Mouse (Mus musculus): ENCODE measurements at regions not wholly inside any gene's neighbourhood (a gene's known extent, or its start where the extent isn't known, plus 50 kb on each side); places are given as distances from the start of the nearest gene placed in this dataset.
A peak's percentile ranks its signal among the peaks of the same experiment; 100 is the strongest.

DNA sequence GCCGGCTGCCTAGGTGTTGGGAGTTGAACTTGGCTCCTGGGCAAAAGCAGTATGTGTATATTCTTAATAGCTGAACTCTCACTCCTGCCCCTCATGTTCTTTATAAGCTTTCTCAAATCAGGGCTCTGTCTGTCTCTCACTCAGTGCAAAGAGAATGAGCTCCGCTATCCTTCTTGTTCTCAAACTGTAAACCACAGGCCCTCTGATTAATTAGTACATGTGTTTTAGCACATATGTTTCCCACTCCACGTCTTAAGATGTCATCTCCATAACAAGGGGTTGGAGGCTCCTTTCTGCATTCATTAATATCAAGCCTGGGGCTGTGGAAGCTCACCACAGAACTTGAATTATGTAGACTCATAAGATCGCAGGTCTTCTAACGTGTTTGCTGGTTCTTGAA, 104.7 kb downstream of the Nsun3 start:
- no peak overlapping the region for H3K27ac ChIP-seq (replicated peaks)
- no peak overlapping the region for H3K9ac ChIP-seq
- H3K4me2 ChIP-seq (replicated peaks), result no peak overlapping the region
- H3K4me3 ChIP-seq (replicated peaks), result no peak overlapping the region
- no peaks in the 10 kb centered on the region for H3K36me3 ChIP-seq
- ATAC-seq (ENCODE audit: insufficient number of reproducible peaks, low FRiP score, low TSS enrichment, low read depth), result no peak
- no peaks in the 10 kb centered on the region for H3K4me1 ChIP-seq
- H3K27me3 ChIP-seq, result no peaks in the 10 kb centered on the region
- WGBS, result 63% methylated on average over 5 of the region's 5 CpGs
- no peaks in the 10 kb centered on the region for H3K9me3 ChIP-seq (replicated peaks)

DNA sequence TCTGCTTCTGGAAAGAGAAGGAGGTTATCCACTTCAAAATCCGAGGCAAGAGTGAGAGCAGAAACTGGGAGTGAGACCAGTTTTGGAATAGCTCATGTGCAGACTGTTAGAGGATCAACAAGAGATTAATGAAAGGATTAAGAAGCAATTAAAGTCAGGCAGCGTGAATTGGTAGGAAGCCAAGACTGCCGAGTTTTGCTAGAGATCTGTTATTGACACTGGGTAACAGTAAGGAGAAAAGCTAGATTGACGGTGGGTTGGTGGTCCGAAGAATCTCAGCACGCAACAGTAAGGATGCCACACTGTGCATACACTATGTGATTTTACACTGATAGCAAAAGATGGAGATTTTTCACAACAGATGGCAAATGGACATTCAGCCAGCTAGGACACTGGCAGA, 109.8 kb downstream of the Nsun3 start:
- WGBS, result 71% methylated on average over 6 of the region's 6 CpGs
- Histone ChIP-seq H3K36me3 (no peaks in the 10 kb centered on the region), H3K9ac (no peak overlapping the region), H3K9me3 (replicated peaks) (no peaks in the 10 kb centered on the region), H3K27ac (replicated peaks) (no peak overlapping the region), H3K4me1 (no peaks in the 10 kb centered on the region), H3K27me3 (no peaks in the 10 kb centered on the region), H3K4me3 (replicated peaks) (no peak overlapping the region), H3K4me2 (replicated peaks) (no peak overlapping the region)
- ATAC-seq (ENCODE audit: insufficient number of reproducible peaks, low FRiP score, low TSS enrichment, low read depth), result no peak

DNA sequence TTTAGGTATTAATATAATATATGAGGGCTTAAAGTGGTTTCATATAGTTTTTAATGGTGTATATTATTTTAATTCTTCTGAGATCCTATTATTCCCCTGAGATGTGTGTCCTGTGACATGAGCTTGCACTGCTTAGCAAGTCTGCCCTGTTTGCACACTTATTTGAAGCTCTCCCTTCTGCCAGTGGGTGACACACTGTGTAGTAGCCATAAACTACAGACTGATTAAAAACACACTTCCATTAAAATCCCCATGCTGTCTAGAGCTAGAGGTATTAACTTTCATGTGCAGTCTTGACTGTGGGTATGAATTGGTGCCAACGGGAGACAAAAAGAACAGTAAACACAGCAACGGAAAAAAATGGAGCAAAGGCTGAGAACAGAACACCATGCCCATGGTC, 129.2 kb downstream of the Nsun3 start:
- H3K4me2 ChIP-seq (replicated peaks), result no peak overlapping the region
- no peaks in the 10 kb centered on the region for H3K9me3 ChIP-seq (replicated peaks)
- 60% methylated on average over 2 of the region's 2 CpGs for WGBS
- H3K27me3 ChIP-seq, result no peaks in the 10 kb centered on the region
- no peaks in the 10 kb centered on the region for H3K36me3 ChIP-seq
- H3K9ac ChIP-seq, result no peak overlapping the region
- H3K4me3 ChIP-seq (replicated peaks), result no peak overlapping the region
- ATAC-seq (ENCODE audit: insufficient number of reproducible peaks, low FRiP score, low TSS enrichment, low read depth), result no peak
- H3K4me1 ChIP-seq, result no peaks in the 10 kb centered on the region
- no peak overlapping the region for H3K27ac ChIP-seq (replicated peaks)

DNA sequence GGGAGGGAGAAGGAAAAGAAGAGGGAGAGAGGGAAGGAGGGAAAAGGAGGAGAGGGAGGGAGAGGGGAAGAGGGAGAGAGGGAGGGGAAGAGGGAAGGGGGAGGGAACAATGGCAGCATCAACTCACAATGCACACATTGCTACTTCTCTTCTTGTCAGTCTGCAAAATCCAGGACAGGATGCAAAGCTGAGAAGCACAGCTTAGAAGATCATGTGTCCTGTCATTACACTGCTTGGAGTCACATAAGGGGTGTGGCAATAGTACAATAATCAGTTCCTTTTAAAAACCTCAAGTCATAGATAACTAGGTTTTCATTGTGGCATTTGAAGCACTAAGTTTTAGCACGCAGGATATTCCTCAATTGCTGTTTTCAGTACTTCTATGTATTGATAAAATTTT, 132.2 kb downstream of the Nsun3 start:
- no peak for ATAC-seq (ENCODE audit: insufficient number of reproducible peaks, low FRiP score, low TSS enrichment, low read depth)
- 79% methylated on average over 1 of the region's 1 CpGs for WGBS

DNA sequence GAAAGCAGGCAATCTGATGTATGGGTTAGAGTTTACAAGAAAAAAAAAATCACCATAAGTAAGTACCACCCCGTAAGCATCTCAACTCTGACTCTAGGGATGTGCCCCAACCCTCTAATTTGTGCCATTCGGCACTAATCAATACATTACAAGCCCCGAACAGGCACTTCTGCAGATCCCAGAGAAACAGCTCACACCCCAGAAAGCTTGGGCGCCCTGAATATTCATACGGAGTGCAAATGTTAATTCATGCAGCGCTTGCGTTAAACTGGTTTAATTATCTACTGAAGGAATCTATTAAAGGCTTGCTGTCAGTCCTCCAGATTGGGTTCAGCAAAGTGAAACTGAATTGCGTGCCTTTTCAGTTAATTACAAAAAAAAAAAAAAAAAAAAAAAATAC, 132.8 kb downstream of the Nsun3 start:
- H3K4me2 ChIP-seq (replicated peaks), result peak overlapping the region; percentile 36
- ATAC-seq (ENCODE audit: insufficient number of reproducible peaks, low FRiP score, low TSS enrichment, low read depth), result no peak
- WGBS, result 29% methylated on average over 8 of the region's 8 CpGs

More for the DNA sequence above, 132.2 kb downstream of the Nsun3 start:
- no peaks in the 10 kb centered on the region for H3K36me3 ChIP-seq
- H3K4me2 ChIP-seq (replicated peaks), result no peak overlapping the region
- no peak overlapping the region for H3K4me3 ChIP-seq (replicated peaks)
- no peaks in the 10 kb centered on the region for H3K4me1 ChIP-seq
- no peak overlapping the region for H3K27ac ChIP-seq (replicated peaks)
- H3K9ac ChIP-seq, result no peak overlapping the region
- H3K27me3 ChIP-seq, result no peaks in the 10 kb centered on the region
- no peaks in the 10 kb centered on the region for H3K9me3 ChIP-seq (replicated peaks)

DNA sequence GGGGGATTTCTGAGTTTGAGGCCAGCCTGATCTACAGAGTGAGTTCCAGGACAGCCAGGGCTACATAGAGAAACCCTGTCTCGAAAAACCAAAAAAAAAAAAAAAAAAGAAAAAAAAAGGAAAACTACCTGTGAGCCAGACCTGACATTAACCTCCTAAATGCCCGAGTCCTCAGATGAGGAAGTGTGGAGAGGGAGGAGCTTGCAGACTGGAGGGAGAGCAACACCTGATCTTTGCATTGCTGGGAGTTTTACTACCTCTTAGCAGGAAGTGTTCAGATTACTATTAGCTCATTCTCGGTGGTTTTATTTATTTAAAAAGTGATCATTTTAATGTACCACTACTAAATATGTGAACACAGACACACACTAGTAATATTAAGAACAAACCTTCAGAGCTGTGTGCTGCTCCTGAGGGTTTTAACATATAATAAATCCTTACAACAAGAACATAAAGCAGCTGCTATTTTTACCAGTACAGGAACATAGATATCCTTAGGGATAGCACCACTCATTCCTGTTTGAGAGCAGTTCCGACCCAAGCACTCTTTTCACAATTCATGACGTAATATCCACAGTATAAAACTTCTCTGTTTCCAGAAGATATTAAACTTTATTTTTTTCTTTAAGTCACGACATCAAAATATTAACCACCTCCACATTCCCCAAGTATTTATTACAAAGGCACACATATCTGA, 133.7 kb downstream of the Nsun3 start:
- H3K4me2 ChIP-seq (replicated peaks), result no peak overlapping the region
- WGBS, result 70% methylated on average over 6 of the region's 6 CpGs
- H3K4me1 ChIP-seq, result no peaks in the 10 kb centered on the region
- no peak for ATAC-seq (ENCODE audit: insufficient number of reproducible peaks, low FRiP score, low TSS enrichment, low read depth)
- no peaks in the 10 kb centered on the region for H3K36me3 ChIP-seq
- H3K9ac ChIP-seq, result no peak overlapping the region
- no peak overlapping the region for H3K4me3 ChIP-seq (replicated peaks)
- no peaks in the 10 kb centered on the region for H3K27me3 ChIP-seq
- H3K27ac ChIP-seq (replicated peaks), result no peak overlapping the region
- H3K9me3 ChIP-seq (replicated peaks), result no peaks in the 10 kb centered on the region

More for the DNA sequence above, 132.8 kb downstream of the Nsun3 start:
- no peaks in the 10 kb centered on the region for H3K36me3 ChIP-seq
- H3K4me3 ChIP-seq (replicated peaks), result no peak overlapping the region; the same call in 1 of the 2 replicates
- H3K9me3 ChIP-seq (replicated peaks), result no peaks in the 10 kb centered on the region
- no peaks in the 10 kb centered on the region for H3K4me1 ChIP-seq
- no peak overlapping the region for H3K9ac ChIP-seq
- no peaks in the 10 kb centered on the region for H3K27me3 ChIP-seq
- H3K27ac ChIP-seq (replicated peaks), result no peak overlapping the region

DNA sequence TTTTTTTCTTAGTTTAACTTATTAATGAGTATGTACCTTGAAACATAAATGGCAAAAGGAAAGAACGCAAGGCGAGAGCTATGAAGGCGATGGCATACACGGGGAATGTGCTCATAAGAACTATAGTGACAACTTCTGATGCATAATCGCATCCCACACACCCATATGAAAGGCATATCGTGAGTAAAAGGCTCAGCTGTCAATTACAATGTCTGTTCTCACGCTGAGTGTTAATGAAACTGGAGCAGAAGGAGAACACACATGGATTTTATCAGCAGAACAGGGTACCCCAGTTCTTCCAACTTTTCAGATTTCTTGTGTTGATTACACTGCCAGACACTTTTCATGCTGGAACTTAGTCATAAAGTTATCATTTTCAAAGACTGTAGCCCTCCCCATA, 135.8 kb downstream of the Nsun3 start:
- H3K9ac ChIP-seq, result no peak overlapping the region
- ATAC-seq (ENCODE audit: insufficient number of reproducible peaks, low FRiP score, low TSS enrichment, low read depth), result no peak
- no peaks in the 10 kb centered on the region for H3K4me1 ChIP-seq
- WGBS, result 84% methylated on average over 7 of the region's 7 CpGs
- no peaks in the 10 kb centered on the region for H3K27me3 ChIP-seq
- H3K36me3 ChIP-seq, result no peaks in the 10 kb centered on the region
- H3K4me2 ChIP-seq (replicated peaks), result no peak overlapping the region
- no peaks in the 10 kb centered on the region for H3K9me3 ChIP-seq (replicated peaks)
- no peak overlapping the region for H3K27ac ChIP-seq (replicated peaks)
- H3K4me3 ChIP-seq (replicated peaks), result no peak overlapping the region

DNA sequence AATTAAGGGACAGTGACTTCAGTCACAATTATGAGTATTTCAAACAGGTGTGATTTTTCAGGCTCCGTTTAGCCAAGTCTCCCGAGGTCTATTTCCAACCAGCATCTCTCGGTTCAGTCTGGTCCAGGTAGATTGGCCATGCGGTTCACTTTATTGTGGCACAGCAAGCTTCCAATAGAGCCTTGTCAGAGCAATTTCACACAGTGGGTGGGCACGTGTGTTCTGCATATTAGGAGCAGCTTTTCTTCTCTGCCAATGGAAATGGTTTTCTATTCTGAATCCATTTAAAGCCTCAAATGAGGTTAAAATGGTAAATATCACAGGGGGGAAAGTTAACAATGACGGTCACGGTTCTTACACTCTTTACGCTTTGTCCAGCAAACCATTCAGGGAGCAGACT, 138.3 kb downstream of the Nsun3 start:
- Histone ChIP-seq H3K4me1 (no peaks in the 10 kb centered on the region), H3K9me3 (replicated peaks) (no peaks in the 10 kb centered on the region), H3K4me2 (replicated peaks) (no peak overlapping the region), H3K4me3 (replicated peaks) (no peak overlapping the region), H3K36me3 (no peaks in the 10 kb centered on the region), H3K27ac (replicated peaks) (no peak overlapping the region), H3K9ac (no peak overlapping the region), H3K27me3 (no peaks in the 10 kb centered on the region)
- ATAC-seq (ENCODE audit: insufficient number of reproducible peaks, low FRiP score, low TSS enrichment, low read depth), result no peak
- 64% methylated on average over 8 of the region's 8 CpGs for WGBS

DNA sequence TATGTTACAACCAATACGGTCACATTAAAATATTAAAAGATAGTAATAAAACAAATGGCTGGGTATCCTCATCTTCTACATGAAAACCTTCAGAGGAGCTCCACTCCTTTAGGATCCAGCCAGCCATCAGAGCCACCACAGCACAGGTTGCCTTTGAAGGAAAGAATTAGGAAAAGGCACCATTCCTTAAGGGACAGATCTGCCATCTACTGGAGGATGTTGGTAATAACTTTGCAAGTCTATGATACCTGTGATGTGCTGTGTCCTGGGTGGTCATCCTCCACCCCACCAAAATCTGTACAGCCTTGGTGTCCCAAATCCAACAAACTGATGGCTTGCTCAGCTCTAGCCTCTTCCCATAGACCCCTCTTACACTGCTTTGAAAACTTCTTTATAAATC, 140.5 kb downstream of the Nsun3 start:
- Histone ChIP-seq H3K4me3 (replicated peaks) (no peak overlapping the region), H3K9me3 (replicated peaks) (no peaks in the 10 kb centered on the region), H3K4me1 (no peaks in the 10 kb centered on the region), H3K9ac (no peak overlapping the region), H3K27me3 (no peaks in the 10 kb centered on the region), H3K36me3 (no peaks in the 10 kb centered on the region), H3K4me2 (replicated peaks) (no peak overlapping the region), H3K27ac (replicated peaks) (no peak overlapping the region)
- ATAC-seq (ENCODE audit: insufficient number of reproducible peaks, low FRiP score, low TSS enrichment, low read depth), result no peak
- 72% methylated on average over 1 of the region's 1 CpGs for WGBS

DNA sequence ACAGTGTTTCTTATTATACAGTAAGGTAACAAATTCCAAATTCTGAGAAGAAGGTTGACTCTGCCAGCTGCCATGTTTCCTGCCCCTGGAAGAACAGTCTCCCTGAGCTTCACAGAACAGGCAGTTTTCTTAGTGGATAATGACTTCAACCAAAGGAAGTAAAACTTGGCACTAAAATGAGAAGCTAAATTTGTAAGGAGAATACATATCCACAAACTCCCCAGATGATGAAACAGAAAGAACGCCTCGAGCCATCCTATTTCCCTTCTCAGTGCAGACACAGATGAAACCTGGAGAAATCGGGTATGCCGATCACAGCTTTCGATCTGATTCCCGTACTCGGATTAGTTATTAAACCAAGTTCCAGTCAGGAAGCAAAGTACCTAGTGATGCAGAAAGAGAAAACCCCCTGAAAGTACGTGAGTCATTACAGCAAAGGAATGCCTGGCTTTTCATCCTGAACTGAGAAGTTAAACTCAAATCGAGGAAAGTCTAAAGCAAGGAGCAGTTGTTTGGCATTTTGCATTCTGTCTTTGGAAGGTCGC, 143.7 kb downstream of the Nsun3 start:
- Histone ChIP-seq H3K4me3 (replicated peaks) (no peak overlapping the region), H3K4me1 (no peaks in the 10 kb centered on the region), H3K27ac (replicated peaks) (no peak overlapping the region), H3K36me3 (no peaks in the 10 kb centered on the region), H3K9me3 (replicated peaks) (no peaks in the 10 kb centered on the region), H3K27me3 (no peaks in the 10 kb centered on the region), H3K9ac (no peak overlapping the region), H3K4me2 (replicated peaks) (no peak overlapping the region)
- 85% methylated on average over 10 of the region's 10 CpGs for WGBS
- ATAC-seq (ENCODE audit: insufficient number of reproducible peaks, low FRiP score, low TSS enrichment, low read depth), result no peak

DNA sequence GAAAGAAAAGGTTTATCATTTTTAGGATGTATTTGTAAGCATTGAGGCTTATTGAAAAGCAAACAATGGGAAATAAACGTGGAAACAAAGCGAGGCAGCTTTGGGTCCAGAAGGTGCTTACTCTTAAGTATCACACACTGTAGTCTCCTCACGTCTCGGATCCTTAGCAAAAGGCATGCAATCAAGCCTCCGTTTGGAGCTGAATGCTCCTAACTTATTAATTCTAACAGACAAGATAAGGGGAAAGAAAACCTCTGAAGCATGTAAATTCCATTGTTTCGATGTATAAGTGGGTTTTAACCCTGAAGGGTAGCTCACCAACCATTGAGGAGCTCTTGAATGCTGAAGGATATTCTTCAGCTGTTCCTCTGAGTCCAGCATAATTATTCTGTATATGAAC, 162.7 kb downstream of the Nsun3 start:
- WGBS, result 79% methylated on average over 6 of the region's 6 CpGs
- H3K36me3 ChIP-seq, result no peaks in the 10 kb centered on the region
- no peak overlapping the region for H3K27ac ChIP-seq (replicated peaks)
- H3K4me1 ChIP-seq, result no peaks in the 10 kb centered on the region
- H3K9ac ChIP-seq, result no peak overlapping the region
- H3K4me3 ChIP-seq (replicated peaks), result no peak overlapping the region
- H3K4me2 ChIP-seq (replicated peaks), result no peak overlapping the region
- no peaks in the 10 kb centered on the region for H3K27me3 ChIP-seq
- H3K9me3 ChIP-seq (replicated peaks), result no peaks in the 10 kb centered on the region
- ATAC-seq (ENCODE audit: insufficient number of reproducible peaks, low FRiP score, low TSS enrichment, low read depth), result no peak

DNA sequence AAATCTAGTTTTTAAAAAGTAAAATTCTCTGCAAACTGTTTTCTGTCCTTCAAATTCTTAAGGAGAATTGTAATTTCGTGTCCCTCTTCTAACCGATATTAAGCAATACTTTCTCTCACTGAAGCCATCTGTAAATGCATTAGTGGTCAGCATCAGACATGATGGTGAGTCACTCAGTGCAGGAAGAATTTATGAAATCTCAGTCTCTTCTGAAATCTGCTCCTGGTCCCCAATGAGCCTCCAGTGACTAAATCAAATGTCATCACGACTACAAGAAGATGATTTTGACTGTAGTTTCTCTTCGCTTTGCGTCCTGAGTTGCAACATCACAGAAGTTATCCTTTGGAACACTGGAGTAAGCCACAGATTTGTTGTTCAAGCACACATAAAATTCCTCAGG, 175.7 kb downstream of the Nsun3 start:
- no peak overlapping the region for H3K27ac ChIP-seq (replicated peaks)
- no peaks in the 10 kb centered on the region for H3K27me3 ChIP-seq
- ATAC-seq (ENCODE audit: insufficient number of reproducible peaks, low FRiP score, low TSS enrichment, low read depth), result no peak
- no peaks in the 10 kb centered on the region for H3K4me1 ChIP-seq
- WGBS, result 84% methylated on average over 5 of the region's 5 CpGs
- H3K9me3 ChIP-seq (replicated peaks), result no peaks in the 10 kb centered on the region
- no peak overlapping the region for H3K9ac ChIP-seq
- no peaks in the 10 kb centered on the region for H3K36me3 ChIP-seq
- no peak overlapping the region for H3K4me2 ChIP-seq (replicated peaks)
- H3K4me3 ChIP-seq (replicated peaks), result no peak overlapping the region
